Mouse (Mus musculus) erythroblast, embryonic 14.5 days (primary cell): ENCODE measurements around the gene Gm10721.
"Not testable (repeated sequence)": the region's sequence is repeated elsewhere in the genome, so short reads cannot be mapped to it uniquely, and the experiment has no call there.

Source experiments
- GATA1 ChIP-seq: IDR thresholded peaks from 2 replicates; pipeline ENCODE4 v1.6.1; 2012; ENCODE audit warnings: low read length, inconsistent platforms, mixed read lengths
- TAL1 ChIP-seq: IDR thresholded peaks from 3 replicates; pipeline ENCODE4 v1.6.1; 2012; ENCODE audit warnings: low read length, inconsistent platforms, mixed read lengths

GRCm38 (mm10) chr9:3015354-3015753, 2.4 kb downstream of the Gm10721 start, which contains the start of gene Gm10720:
- TF ChIP-seq GATA1, TAL1: not testable (repeated sequence)
